Mouse (Mus musculus) neural tube, embryonic 14.5 days (tissue): ENCODE measurements around the gene Gm5771. TPM values are rescaled to one million over a fixed set of nuclear protein-coding genes. Genes with fewer than 3 reads are reported as not detected.

Experiments used
- polyA plus RNA-seq: library from polyadenylated mRNA; unstranded; fragments of >200 nt; fragmentation: Nextera tagmentation; extraction: Ambion mirVana; gene quantifications from 2 replicates; pipeline ENCODE4 v1.2.1, GENCODE M21; 2014

Gene Gm5771
- polyA plus RNA-seq, 1 experiment from 2014 or later, result not detected

Other genes starting within 250 kb of the Gm5771 start
- not detected in 2 replicates for gene Try4, start 90.1 kb upstream of the Gm5771 start, polyA plus RNA-seq
- gene Try5, start 75.5 kb upstream of the Gm5771 start, polyA plus RNA-seq, result 0.35 TPM in 1 of 2 replicates, not detected in the other
- not detected in 2 replicates for gene Try10, start 38.3 kb upstream of the Gm5771 start, polyA plus RNA-seq
- not detected in 2 replicates for gene Prss3, start 14.7 kb upstream of the Gm5771 start, polyA plus RNA-seq
- gene Gm10334, start 53.8 kb downstream of the Gm5771 start, polyA plus RNA-seq, result not detected in 2 replicates
- gene Prss1, start 66.6 kb downstream of the Gm5771 start, polyA plus RNA-seq, result not detected in 2 replicates
- not detected in 2 replicates for gene Prss2, start 129.4 kb downstream of the Gm5771 start, polyA plus RNA-seq
- 30.4 and 40.3 TPM in 2 replicates for gene Ephb6, start 213.1 kb downstream of the Gm5771 start, polyA plus RNA-seq
- gene Trpv6, start 244.0 kb downstream of the Gm5771 start, polyA plus RNA-seq, result 1.0 and 1.4 TPM in 2 replicates